Mouse (Mus musculus) megakaryocyte, embryonic 14.5 days (primary cell): ENCODE results near the gene Foxn3. TPM values are rescaled to one million over a fixed set of nuclear protein-coding genes. Genes with fewer than 3 reads are reported as not detected.

Experiments
- H3K27me3 ChIP-seq: replicated peaks from 2 replicates; pipeline ENCODE3; 2012; ENCODE audit warnings: inconsistent platforms
- H3K36me3 ChIP-seq: replicated peaks from 2 replicates; pipeline ENCODE3; 2012; ENCODE audit warnings: low read length, inconsistent platforms, mixed read lengths
- H3K4me1 ChIP-seq: 2 replicates; pipeline ENCODE4 v1.6.1; 2012; ENCODE audit warnings: inconsistent platforms
- H3K4me3 ChIP-seq: replicated peaks from 2 replicates; pipeline ENCODE3; 2012; ENCODE audit warnings: moderate library complexity, mild to moderate bottlenecking, inconsistent platforms
- H3K9me3 ChIP-seq: 2 replicates; pipeline ENCODE4 v1.6.1; 2012; ENCODE audit warnings: inconsistent platforms
- FLI1 ChIP-seq: IDR thresholded peaks from 2 replicates; pipeline ENCODE4 v1.6.1; 2012; ENCODE audit warnings: low read length, inconsistent platforms, mixed read lengths
- GATA1 ChIP-seq: IDR thresholded peaks from 3 replicates; pipeline ENCODE4 v1.6.1; 2012; ENCODE audit warnings: mixed read lengths, low read length, inconsistent platforms, borderline replicate concordance
- polyA plus RNA-seq: library from polyadenylated mRNA; stranded (reverse); fragments of >175 nt; gene quantifications from 2 replicates; pipeline ENCODE4 v1.2.3, GENCODE M21; 2012; ENCODE audit warnings: low replicate concordance; ENCODE audit not compliant: insufficient read depth

Foxn3 gene
- polyA plus RNA-seq, 1 experiment = 20.5 TPM

- peaks cover 13% of the 10 kb centered on the region for H3K4me1 ChIP-seq
- peaks cover 21% of the 10 kb centered on the region for H3K36me3 ChIP-seq
- no peaks in the 10 kb centered on the region for H3K27me3 ChIP-seq
- no peak for TF ChIP-seq FLI1
- H3K4me3 ChIP-seq = no peak overlapping the region
- peaks cover 14% of the 10 kb centered on the region for H3K9me3 ChIP-seq
Observed at GRCm38 (mm10) chr12:99371500-99371899, 191.9 kb downstream of the Foxn3 start.

- Histone ChIP-seq H3K27me3 (no peaks in the 10 kb centered on the region), H3K4me3 (no peak overlapping the region), H3K36me3 (peaks cover 3% of the 10 kb centered on the region), H3K4me1 (peaks cover 8% of the 10 kb centered on the region; the same call in 1 of the 2 replicates), H3K9me3 (no peaks in the 10 kb centered on the region)
- no peak for TF ChIP-seq FLI1
- no peak for TF ChIP-seq GATA1
Observed at GRCm38 (mm10) chr12:99368251-99368650, 195.1 kb downstream of the Foxn3 start.

- no peak overlapping the region for H3K4me3 ChIP-seq
- TF ChIP-seq FLI1 = no peak
- TF ChIP-seq GATA1 = no peak
- H3K36me3 ChIP-seq = peaks cover 3% of the 10 kb centered on the region
- H3K9me3 ChIP-seq = no peaks in the 10 kb centered on the region
- no peaks in the 10 kb centered on the region for H3K27me3 ChIP-seq
- H3K4me1 ChIP-seq = peaks cover 15% of the 10 kb centered on the region
Observed at GRCm38 (mm10) chr12:99365999-99366398, 197.4 kb downstream of the Foxn3 start.

GRCm38 (mm10) chr12:99364201-99364600 lies 199.2 kb downstream of the Foxn3 start:
- Histone ChIP-seq H3K27me3 (no peaks in the 10 kb centered on the region), H3K4me3 (no peak overlapping the region), H3K9me3 (no peaks in the 10 kb centered on the region), H3K4me1 (peaks cover 20% of the 10 kb centered on the region), H3K36me3 (peaks cover 3% of the 10 kb centered on the region)
- TF ChIP-seq GATA1 (no peak), FLI1 (no peak)

GRCm38 (mm10) chr12:99363024-99363423 lies 200.4 kb downstream of the Foxn3 start:
- peaks cover 3% of the 10 kb centered on the region for H3K36me3 ChIP-seq
- H3K9me3 ChIP-seq = no peaks in the 10 kb centered on the region
- peaks cover 16% of the 10 kb centered on the region for H3K4me1 ChIP-seq
- no peak overlapping the region for H3K4me3 ChIP-seq
- TF ChIP-seq FLI1 (no peak), GATA1 (no peak)
- no peaks in the 10 kb centered on the region for H3K27me3 ChIP-seq

- peaks cover 3% of the 10 kb centered on the region for H3K36me3 ChIP-seq
- TF ChIP-seq GATA1 (no peak), FLI1 (no peak)
- no peaks in the 10 kb centered on the region for H3K9me3 ChIP-seq
- no peak overlapping the region for H3K4me3 ChIP-seq
- no peaks in the 10 kb centered on the region for H3K27me3 ChIP-seq
- peaks cover 16% of the 10 kb centered on the region for H3K4me1 ChIP-seq
Observed at GRCm38 (mm10) chr12:99361752-99362132, 201.6 kb downstream of the Foxn3 start.

- Histone ChIP-seq H3K4me3 (no peak overlapping the region), H3K36me3 (peaks cover 3% of the 10 kb centered on the region), H3K4me1 (peaks cover 16% of the 10 kb centered on the region), H3K9me3 (no peaks in the 10 kb centered on the region), H3K27me3 (no peaks in the 10 kb centered on the region)
- TF ChIP-seq FLI1 = no peak
- TF ChIP-seq GATA1 = no peak
Observed at GRCm38 (mm10) chr12:99360958-99361751, 202.2 kb downstream of the Foxn3 start.

- Histone ChIP-seq H3K27me3 (no peaks in the 10 kb centered on the region), H3K36me3 (no peaks in the 10 kb centered on the region), H3K4me3 (no peak overlapping the region), H3K4me1 (peaks cover 13% of the 10 kb centered on the region), H3K9me3 (no peaks in the 10 kb centered on the region)
- no peak for TF ChIP-seq GATA1
- no peak for TF ChIP-seq FLI1
Observed at GRCm38 (mm10) chr12:99358698-99359097, 204.7 kb downstream of the Foxn3 start.

GRCm38 (mm10) chr12:99356660-99357059 lies 206.7 kb downstream of the Foxn3 start:
- Histone ChIP-seq H3K27me3 (no peaks in the 10 kb centered on the region), H3K36me3 (no peaks in the 10 kb centered on the region), H3K4me3 (no peak overlapping the region), H3K4me1 (peaks cover 26% of the 10 kb centered on the region), H3K9me3 (no peaks in the 10 kb centered on the region)
- TF ChIP-seq FLI1 (no peak), GATA1 (no peak)

- peaks cover 31% of the 10 kb centered on the region for H3K4me1 ChIP-seq
Observed at GRCm38 (mm10) chr12:99353692-99354091, 209.7 kb downstream of the Foxn3 start.

GRCm38 (mm10) chr12:99352583-99352982 lies 210.8 kb downstream of the Foxn3 start:
- peaks cover 34% of the 10 kb centered on the region for H3K4me1 ChIP-seq
- no peak overlapping the region for H3K4me3 ChIP-seq
- TF ChIP-seq FLI1 = no peak
- no peak for TF ChIP-seq GATA1
- H3K9me3 ChIP-seq = no peaks in the 10 kb centered on the region
- H3K27me3 ChIP-seq = no peaks in the 10 kb centered on the region
- H3K36me3 ChIP-seq = peaks cover 2% of the 10 kb centered on the region

More at GRCm38 (mm10) chr12:99353692-99354091, 209.7 kb downstream of the Foxn3 start:
- no peak overlapping the region for H3K4me3 ChIP-seq
- H3K27me3 ChIP-seq = no peaks in the 10 kb centered on the region
- no peaks in the 10 kb centered on the region for H3K9me3 ChIP-seq
- no peak for TF ChIP-seq FLI1
- TF ChIP-seq GATA1 = no peak
- peaks cover 2% of the 10 kb centered on the region for H3K36me3 ChIP-seq
